Mouse (Mus musculus) urinary bladder, postnatal 10 days (tissue): Measurements from ENCODE around the gene Spin2d.
"Not testable (repeated sequence)": the region's sequence is repeated elsewhere in the genome, so short reads cannot be mapped to it uniquely, and the experiment has no call there.

ENCODE experiments used
- DNase-seq: peaks from one replicate; pipeline ENCODE4 v3.0.0; 2022; ENCODE audit warnings: low spot score

Spin2d gene

DNA sequence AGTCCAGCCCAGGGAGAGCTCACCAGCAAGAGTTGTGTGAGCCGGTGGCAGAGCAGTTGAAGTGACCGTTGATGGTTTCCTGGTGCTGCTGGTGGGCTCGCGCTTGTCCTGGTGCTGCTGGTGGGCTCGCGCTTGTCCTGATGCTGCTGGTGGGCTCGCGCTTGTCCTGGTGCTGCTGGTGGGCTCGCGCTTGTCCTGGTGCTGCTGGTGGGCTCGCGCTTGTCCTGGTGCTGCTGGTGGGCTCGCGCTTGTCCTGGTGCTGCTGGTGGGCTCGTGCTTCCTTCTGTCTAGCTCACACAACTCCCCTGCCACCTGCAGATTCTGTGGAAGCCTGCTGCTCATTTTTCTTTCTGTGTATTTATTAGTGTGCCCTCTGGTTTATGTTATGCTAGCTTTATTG is at the start of gene Spin2d:
TSS of gene Spin2d (minus strand) at position 101 of the 400 bp plus-strand sequence.
- DNase-seq, result not testable (repeated sequence)

DNA sequence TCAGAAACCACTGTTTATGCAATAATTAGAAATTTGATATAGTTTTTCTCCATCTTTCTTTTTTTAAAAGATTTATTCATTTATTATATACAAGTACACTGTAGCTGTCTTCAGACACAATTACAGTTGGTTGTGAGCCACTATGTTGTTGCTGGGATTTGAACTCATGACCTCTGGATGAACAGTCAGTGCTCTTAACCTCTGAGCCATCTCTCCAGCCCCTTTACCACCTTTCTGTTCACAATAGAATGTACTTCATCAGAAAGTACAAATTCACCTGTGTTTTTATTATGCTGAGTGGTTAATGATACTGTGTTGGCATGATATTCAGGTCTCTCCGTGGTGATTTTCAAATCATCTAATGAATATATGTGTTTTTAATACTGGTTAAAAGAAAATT is 48.6 kb upstream of the Spin2d start:
- no peak for DNase-seq

DNA sequence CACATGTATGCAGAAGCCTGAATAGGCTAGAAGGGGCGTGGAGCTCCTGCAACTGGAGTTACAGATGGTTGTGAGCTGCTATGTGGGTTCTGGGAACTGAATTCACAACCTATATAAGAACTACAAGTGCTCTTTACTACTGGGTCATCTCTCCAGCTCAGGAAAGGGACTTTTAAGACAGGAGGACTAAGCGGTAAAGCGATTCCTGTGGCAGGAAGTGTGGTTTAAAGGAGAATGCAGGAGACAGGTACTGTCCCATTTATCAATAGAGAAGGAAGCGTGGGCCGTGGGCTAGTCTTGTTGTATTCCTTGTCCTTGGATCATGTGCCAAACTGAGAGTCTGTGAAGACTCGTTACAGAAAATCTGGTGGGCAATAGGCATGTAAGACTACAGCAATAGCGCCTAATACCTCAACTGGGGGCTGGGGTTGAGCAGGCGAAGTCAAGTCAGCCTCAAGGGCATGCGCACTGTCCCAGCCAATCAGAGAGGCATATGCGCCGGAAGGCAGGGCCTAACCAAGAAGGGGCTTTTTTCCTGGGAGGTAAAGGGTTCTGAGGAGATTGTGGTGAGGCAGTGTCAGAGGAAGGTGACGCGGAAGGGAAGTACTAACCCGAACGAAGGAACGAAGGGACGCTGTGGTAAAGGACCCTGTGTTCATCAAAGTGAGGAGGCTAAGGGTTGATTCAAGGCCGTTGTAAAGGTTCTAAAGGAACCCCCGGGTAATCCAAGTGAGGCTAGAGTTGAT is 37.2 kb upstream of the Spin2d start, which contains the start of gene Xlr4b:
TSS of gene Xlr4b (plus strand) at position 515 of the 746 bp plus-strand sequence.
- DNase-seq, result not testable (repeated sequence)

- DNase-seq, result not testable (repeated sequence)
Observed at GRCm38 (mm10) chrX:73191934-73192333, 15.1 kb upstream of the Spin2d start, which contains the start of gene Xlr3b. Gene Xlr3b, plus strand, starts transcription at chrX:73192207.

DNA sequence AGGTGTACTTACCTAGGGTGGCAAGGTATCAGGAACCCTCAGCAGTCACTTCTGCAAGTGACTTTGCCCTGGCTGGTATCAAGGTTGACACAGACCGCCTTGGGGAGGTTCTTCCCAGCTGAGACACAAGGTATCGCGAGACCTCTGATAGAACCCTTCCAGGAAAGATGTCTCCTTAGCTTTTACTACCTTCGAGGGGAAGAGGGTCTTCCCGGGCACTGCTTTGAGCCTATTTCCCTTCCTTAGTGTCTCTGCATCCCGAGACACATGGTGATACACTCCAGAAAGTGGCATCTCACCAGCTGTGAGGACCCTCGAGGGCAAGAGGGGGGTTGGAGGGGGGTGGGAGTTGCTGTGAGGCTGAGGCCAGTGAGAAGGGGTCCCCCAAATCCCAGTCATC is 27.4 kb downstream of the Spin2d start, which contains the start of gene DXBay18:
TSS of gene DXBay18 (minus strand) at position 101 of the 400 bp plus-strand sequence.
- DNase-seq, result not testable (repeated sequence)

DNA sequence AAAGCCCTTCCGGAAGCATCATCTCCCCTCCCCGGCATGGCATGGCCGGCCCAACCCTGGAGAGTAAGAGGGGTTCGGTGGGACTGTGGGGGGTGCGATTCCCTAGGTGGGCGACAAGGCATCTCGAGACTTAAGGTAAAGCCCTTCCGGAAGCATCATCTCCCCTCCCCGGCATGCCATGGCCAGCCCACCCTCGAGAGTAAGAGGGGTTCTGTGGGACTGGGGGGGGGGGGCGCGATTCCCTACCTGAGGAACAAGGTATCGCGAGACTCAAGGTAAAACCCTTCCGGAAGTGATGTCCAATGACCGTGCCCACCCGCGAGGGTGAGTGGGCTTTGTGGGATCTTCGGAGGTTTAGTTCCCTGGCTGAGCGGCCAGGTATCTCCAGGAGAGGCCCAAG is 28.3 kb downstream of the Spin2d start, which contains the start of gene Xlr5b:
TSS of gene Xlr5b (plus strand) at position 301 of the 400 bp plus-strand sequence.
- not testable (repeated sequence) for DNase-seq

DNA sequence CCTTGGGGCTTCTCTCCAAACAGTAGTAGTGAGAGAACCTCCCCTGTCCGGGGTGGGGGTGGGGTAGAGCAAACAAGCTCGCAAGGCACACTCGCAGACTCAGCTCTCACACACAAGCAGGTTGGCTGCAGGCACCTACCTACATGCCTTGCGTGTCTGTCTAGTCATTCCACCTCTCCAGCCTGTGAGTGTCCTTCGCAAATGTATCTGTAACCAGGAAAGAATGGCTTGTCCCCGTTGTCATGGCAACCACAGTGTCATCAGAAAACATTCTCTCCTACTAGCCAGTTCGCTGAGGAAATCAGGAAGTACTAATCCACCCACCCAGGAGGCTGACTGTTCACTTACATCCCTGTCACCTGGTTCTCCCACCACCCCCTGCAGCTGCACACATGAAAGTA is 33.6 kb downstream of the Spin2d start:
- not testable (repeated sequence) for DNase-seq
